Mouse (Mus musculus) megakaryocyte, adult 5-6 weeks (primary cell): ENCODE measurements at regions not wholly inside any gene's neighbourhood (a gene's known extent, or its start where the extent isn't known, plus 50 kb on each side); places are given as distances from the start of the nearest gene placed in this dataset.

ENCODE experiments used
- ATAC-seq: 2 replicates; pipeline ENCODE4 v1.8.0; 2016; ENCODE audit warnings: mild to moderate bottlenecking, inconsistent platforms; ENCODE audit not compliant: poor library complexity, severe bottlenecking

DNA sequence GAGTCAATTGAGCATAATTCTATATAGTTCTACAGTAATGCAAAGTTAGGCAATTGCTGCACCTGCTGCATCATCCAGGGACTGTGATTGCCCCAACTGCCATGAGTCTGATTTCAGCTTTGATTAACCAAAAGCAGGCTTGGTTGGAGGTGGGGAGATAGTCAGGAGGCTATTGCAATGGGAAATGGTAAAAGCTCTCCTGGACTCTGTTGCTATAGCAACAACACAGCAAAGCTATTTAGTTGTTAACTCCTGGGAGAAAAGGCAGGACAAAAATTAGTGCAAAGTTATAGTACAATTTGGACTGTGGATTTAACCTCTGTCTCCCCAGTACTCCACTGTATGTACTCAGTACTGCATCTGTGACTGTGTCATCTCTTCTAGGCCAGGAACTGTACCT lies 51.7 kb upstream of the Rasgrf1 start:
- ATAC-seq, result no peak

DNA sequence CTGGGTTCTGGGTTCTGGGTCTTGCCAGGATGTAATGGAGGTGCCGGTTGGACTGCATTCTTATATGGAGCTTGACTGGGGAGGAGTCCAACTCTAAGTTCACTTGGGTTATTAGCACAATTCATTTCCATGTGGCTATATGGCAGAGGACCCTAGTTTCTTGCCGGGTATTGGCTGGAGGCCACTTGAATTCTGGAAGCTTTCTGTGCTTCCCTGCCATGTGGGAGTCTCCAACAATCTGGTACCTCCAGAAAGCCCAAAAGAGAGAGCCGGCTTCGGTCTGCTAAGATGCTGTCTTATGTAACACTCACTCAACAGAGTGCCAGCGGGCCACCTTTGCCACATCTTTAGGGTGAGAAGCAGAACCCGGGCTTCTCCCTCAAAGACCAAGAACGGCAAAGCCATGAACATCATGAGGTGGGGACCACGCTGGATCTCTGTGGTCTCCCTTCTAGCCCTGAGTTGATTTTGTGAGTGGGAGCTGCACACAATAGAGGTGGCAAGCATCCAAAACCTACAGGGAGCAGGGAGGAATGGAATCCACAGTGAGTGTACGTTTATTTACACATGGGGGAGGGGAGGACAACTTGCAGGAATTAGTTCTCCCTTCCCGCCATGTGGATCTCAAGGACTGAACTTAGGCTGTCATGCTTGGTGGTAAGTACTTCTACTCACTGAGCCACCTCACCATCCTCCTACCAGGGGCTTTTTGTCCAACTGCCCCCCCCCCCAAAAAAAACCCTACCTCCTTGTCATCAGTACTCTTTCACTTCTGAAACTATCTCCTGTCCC lies 59.0 kb upstream of the Rasgrf1 start:
- no peak for ATAC-seq

DNA sequence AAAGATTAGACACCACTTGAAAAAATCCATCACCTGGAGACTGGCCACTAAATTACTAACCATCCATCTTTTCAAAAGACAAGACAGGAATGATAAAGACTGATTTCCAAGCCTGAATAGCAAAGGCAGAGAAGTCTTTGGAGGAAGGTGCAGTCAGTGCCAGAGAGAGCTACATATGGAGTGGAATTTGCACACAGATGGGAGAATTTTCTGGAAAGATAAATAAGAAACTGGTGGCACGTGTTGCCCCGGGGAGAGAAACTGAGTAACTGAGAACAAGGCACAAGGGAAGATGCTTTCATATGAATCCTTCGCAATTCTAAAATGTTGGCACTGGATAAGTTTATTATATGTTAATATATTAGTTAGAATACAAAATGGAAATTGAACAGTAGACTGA lies 59.8 kb upstream of the Rasgrf1 start:
- ATAC-seq, result no peak

DNA sequence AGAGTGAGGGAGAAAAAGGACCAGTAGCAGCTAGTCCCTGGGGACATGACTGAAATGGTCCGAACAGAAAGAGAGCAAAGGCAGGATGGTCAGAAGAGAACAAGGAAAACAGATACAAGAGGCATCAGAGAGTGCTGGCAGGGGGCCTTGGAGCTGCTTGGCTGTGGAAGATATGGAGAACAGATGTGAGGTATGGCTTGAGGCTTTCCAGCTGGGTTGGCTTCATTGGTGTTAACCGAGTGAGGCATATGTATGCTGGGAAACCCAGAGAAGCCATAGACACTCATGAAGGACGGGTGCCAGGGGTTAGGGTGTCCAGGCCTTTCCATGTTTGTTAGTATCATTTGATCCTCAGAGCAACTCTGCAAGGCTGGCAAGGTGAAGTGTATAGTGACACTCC lies 61.1 kb upstream of the Rasgrf1 start:
- no peak for ATAC-seq

DNA sequence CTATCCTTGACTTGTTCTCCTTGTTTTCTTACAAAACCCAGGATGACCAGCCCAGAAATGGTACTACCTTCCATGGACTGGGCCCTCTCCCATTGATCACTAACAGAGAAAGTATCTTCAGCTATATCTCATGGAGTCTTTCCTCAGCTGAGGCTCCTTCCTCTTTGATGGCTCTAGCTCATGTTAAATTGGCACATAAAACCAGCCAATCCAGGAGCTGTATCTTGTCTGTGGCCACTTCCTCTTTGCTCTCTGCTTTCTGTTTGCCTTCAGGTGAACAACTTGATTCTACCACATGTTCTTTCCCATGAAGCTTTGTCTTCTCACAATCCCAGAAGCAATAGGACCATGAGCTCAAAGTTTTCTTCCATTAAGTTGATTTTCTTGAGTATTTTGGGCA lies 62.7 kb upstream of the Rasgrf1 start:
- peak; percentile 60 for ATAC-seq

DNA sequence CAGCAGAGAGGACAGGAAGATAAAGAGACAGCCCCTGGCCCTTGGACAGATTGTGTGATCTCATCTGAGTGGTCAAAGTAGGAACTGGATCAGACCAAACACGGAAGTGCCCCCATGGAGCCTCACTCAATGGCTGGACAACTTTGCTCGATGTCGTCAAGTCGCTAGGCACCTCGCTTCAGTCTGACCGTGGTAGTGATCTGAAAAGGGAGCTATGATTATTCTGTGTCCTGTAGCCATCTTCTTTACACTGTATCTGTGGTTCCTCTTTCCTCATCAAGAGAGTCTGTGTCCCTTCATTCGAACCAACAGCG lies 67.0 kb upstream of the Rasgrf1 start:
- no peak for ATAC-seq

DNA sequence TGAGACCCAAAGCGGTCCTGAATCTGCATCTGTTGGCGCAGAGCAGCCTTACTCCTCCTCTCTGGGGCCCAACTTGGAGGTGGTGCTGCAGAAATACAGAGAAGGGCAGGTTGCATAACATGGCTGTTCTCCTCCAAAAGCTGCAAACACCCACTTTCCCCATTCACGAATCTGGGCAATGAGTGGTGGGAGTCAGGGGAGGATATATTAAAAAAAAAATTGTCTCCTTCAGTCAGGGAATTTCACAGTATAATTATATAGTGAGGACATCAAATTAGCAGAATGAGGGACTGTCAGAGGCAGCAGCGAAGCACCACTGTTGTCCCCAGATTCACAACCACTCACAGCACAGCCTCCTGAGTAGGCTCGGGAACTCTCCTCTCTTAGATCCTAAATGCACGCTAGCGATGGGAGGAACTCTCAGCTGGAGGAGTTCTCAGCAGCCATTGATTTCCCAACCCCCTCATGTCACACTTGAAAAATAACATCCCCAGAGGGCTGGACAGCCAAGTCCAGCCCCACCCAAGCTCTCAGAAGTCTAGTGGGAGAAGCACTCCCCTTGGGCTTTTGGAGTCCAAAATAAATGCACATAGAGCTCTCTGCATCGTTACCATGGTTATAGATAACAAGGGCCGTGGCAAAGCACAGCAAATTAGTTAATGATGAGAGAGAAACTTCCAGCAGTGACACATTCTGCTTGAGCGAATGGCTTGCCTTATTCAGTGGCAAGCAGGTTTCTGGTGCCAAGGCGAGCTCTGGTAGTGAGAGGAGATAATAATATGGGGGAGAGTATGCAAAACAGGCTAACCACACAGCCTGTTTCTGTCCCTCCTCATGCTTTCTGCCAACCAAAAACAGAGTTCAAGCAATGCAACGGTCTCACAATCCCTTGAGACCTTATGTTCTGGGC lies 67.6 kb upstream of the Rasgrf1 start:
- ATAC-seq, result no peak

DNA sequence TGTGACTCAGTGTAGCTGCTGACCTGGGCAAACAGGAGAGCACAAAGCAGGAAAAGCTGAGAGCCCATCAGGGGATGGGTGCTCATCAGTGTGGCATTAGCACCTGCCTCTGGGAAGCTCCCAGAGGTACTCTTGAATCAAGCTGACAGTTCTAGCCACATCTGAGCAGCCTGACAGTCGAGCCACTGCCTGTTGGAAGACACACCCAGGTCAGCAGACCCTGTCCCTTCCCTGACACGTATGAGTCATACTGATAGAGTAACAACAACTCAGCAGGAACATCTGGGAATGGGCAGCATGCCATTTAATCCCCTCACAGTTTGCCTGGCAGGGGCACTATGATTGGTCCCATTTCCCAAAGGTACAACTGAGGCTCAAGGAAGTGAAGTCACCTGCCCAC lies 68.3 kb upstream of the Rasgrf1 start:
- no peak for ATAC-seq

DNA sequence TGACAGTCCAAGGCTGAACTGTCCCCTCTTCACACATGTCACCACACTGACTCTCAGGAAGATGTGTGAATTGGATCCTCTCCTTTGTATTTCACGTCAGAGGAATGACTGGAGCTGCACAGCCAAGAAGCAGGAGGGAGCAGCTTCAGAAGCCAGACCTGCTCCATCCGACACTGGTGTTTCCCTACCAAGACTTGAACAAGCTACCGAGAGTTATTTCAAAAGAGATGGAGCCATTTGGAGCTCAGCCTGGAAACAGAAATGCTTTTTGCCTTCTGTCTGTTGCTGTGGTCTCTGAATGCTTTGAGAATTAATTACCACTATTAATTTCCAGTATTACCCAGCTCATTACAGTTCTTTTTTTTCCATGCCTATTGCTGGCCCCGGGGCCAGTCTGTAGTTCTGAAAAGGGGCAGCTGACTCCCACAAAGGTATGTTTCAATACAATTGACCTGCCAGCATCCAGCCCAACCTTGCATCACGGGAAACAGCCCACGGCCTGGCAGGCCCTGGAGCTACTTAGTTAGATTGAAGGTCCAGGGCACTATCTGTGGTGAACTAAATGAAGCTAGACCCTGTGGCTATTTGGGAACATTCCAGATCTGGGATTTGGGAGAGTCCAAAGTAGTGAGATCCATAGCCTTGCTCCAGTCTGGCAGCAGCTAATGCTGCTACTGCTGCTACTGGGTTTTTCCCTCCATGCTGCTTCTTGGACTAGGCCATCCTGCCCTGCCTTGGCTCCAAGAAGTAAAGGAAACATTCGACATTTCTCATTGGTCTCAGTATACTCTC lies 73.1 kb upstream of the Rasgrf1 start:
- ATAC-seq, result no peak

DNA sequence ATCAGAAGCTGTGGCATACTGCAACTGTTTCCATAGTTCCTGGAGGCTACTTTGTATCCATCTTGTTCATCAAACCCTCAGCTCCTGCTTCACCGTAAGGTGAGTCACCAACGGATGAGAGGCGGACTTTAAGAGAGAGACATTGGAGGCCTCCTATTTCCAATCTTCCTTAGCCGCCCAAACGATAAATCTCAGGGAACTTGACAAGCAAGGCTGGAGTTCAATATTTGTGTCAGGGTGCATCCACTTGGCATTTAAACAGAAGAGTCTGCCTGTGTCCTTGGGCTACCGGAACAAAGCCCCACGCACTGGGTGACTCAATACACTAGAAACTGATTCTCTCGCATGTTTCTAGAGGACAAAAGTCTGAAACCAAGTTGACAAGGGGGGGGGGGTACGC lies 76.1 kb upstream of the Rasgrf1 start:
- ATAC-seq, result no peak

DNA sequence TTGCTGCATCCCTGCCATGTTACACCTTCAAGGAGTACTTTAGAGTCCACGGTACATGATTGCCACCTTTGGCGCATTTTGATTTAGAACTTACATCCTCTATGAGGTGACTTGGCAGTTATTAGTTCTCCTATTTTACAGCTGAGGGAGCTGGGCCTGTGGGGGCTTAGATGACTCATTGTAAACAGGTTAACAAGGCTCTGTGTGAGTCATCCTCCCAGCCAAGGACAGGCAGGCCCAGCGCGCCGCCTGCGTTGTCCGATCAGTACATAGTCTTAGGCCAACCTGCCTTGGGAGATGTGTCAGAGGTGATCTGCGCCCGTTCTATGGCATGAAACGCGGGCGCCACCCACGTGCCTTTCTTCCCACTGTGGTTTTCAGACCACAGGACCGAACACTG lies 77.9 kb upstream of the Rasgrf1 start:
- peak; percentile 79 for ATAC-seq

DNA sequence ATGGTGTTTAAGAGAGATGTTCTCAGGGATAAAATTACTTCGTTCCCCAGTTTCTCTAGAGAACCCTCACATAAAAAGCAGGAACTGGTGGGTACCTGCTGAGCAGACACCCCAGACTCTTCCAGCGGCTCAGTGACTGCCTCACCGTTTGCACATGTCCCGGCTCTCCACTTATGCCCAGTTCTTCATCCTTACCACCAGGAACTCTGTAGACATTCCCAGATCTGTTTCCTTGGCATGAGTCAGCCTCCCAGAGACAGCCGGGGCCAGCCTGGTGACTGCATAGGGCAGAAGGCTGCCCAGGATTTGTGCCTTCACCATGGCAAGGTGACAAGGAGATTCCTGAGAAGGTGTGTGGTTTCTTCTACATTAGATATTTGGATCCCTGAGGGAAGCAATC lies 81.6 kb upstream of the Rasgrf1 start:
- no peak for ATAC-seq

DNA sequence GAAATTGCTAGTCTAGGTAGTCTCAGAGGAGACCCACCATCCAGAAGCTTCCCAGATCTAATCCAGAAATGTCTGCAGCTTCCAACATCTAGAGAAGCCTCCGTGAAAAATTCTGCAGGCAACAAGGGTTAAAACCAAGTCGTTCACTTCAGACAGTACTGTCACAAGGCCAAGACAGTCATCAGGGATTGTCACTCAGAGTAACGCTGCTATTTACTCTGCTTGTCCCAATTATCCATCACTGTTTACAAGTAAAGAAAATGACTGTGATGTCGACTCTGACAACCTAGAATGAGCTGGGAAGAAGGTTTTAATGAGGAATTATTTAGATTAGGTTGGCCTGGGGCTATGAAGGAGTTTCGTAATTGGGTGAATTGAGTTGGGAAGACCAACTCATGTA lies 82.1 kb upstream of the Rasgrf1 start:
- no peak for ATAC-seq

DNA sequence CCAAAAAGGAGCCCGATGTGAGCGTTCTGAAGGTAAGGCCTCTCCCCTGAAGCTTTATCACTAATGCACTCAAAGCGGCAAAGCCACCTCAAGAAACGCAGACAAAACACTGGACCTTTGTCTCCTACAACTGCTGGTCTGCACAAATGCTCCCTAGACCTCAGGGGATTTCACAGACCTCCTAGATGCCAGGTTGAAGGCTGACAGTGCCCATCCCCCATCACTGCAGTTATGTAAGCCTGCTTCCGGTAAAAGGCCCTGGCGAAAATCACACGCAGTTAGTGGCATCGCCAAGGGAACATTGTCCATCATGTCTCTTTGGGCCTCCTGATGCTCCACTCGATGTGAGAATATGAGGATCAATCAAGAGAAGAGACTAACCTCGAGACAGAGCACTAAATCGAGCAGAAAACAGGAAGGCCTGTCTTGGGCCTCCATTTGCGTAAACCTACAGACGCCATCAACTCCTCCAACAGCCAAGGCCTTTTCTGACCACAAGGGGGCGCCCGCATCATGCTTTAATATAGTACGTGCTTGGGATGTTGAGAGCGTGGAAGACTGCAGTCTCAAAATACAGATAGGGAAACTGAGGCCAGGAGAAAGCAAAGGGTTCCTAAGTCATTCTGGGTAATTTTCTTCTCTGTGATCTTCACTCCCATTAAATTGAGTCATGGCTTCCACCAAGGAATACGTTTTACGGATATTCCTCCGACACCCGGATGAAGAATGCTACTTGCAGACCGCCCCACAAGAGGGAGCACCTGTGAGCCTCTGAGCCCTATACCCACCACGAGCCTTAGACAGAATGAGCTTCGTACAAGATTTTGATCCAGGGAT lies 82.8 kb upstream of the Rasgrf1 start:
- ATAC-seq, result peak; percentile 91

DNA sequence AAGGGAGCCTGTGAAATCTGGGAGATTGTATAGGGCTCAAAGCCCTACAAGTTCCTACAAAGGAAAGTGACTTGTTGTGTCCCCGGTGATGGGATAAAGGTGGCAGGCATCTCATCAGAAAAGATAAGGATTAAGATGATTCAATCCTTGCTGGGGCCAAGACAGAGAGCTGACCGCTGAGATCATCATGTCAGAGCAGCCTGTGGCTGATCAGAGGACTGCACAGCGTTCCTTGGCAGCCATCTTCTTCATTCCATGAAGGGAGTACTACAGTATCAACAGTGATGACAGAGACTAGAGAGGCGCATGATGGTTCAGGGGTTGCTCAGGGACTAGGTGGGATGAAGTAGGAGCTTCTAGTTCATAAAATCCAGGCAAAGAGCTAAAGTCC lies 83.6 kb upstream of the Ankrd34c start:
- no peak for ATAC-seq

DNA sequence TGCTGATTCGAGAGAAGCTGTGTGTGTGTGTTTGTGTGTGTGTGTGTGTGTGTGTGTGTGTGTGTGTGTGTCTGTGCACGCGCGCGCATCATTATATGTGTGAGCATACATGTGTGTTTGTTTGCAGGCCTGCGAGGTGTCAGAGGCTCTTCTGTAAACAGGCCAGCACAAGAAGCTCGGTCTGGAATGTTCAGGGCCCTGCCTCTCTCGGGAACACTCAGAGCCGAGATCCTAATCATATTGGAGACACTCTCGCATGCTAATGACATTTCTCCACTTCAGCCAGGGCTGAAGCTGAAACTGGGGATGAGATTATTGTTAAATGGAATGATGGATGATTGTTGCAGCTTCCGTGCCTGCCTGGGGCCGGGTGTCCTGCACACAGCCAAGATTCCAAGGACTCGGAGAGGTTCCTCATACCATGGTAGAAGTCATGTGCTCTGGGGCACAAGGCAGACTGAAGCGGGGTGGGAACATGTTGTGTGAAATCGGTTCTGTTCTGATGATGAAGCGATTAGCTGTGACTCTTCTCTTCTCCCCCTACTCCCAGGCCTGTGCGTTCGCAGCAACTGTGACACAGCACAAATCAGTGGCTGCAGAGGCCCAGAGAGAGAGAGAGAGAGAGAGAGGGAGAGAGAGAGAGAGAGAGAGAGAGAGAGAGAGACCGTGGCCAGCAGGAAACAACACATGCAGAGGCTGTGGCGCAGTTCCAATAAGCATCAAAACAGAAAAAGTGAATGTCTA lies 83.0 kb upstream of the Ankrd34c start:
- no peak for ATAC-seq

DNA sequence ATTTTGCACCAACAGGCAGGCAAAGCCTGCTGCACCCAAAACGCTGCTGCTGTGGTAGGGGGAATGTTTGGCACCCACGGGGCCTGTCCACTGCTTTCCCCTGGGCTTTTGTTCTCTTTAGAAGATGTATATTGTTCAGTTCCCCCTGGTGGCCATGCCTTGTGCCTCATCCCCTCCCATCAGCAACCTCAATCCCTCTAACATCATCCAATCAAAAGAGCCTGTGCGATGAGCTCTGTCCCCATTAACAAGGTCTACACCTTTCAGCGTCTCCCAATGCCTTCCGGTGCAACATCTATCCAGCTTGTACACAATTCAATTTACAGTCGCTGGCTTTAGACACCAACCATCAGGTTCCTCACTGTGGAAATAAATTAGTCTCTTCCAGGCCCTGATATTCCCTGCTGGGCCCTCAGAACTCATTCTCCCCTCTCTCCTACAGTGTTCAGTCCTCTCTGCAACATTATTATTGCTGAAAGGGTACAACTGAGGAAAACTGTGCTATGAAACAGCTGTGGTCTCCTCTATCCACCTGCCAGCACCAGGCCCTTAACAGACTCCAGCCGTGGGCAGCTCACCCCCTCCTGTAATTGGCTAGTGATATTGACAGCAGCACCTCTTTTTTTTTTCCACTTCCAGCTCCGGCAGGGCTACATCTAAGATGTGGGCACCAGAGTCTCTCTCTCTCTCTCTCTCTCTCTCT lies 75.5 kb upstream of the Ankrd34c start:
- ATAC-seq, result no peak

DNA sequence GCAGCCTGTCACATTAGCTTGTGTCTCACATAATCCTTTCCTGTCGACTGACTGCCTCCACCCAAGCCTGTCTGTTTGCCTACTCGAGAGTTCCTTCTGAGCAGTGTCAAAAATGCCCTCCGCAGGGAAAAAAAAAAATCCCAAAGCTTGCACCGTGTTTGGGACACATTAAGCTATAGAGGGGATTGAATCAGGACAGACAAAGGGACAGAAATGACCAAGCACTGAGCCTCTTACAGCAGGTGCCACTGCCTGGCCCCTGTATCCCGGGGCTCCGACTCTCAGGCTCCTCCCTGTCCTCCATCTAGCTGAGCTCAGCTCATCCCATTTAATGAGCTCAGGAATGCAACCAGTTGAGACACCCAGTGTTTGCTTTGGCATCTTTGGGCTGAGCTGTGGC lies 69.1 kb upstream of the Ankrd34c start:
- no peak for ATAC-seq

DNA sequence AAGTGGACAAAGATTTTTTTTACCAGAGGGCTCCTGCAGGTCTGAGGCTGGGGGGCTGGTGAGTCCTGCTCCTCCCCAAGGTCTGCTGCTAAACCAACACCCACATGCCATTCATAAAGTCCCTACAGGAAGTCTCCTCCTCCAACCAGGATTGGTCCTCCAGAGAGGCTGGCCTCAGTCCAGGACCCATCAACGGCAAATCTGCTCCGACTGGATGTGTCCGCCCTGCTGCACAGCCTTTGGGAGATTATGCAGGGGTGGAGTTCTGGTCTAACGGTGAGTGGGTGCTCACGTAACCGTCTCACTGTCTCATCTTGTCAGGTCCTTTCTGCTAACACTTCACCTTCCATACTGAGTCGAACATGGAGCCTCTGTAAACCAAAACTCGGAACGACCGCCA lies 64.4 kb upstream of the Ankrd34c start:
- ATAC-seq, result no peak
